Mouse (Mus musculus) ES-CJ7 (cell line): Measurements from ENCODE around the gene Med8.

Source experiments
- DNase-seq: peaks from one replicate; pipeline ENCODE4 v3.0.0; 2011; ENCODE audit warnings: low read depth, low spot score

Med8 gene

DNA sequence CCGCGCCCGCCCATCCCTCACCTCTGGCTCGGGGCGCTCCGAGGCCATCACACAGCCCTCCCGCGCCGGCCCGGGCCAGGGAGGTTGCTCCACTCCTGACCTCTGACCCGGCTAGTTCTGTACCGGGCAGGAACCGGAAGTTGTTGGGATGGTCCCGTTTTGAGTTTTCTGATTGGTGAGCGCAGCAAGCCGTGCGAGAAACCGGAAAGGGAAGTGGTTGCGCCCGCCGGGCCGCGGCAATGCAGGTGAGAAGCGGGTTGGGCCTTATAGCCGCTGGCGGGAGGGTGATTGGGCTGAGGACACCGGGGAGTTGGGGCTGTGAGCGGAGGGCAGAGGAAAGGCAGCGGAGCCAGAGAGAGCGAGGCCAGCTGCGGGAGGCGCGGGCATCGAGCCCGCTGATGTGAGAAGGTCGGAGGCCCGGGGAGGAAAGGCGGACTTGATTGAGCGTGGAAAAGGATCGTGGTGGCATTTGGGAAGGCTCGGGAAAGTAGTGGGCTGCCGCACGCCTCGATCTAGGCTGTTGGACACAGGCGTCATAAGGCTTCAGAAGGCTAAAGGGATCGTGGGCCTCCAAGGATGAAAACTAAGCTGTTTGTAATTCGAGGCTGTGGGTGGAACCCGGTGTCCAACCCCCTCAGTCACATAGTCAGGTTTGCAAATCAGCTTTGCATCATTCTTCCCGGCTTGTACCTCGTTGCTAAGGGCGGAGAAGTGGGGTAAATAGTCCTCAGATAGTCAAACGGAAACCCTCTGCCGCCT, at the start of gene Med8, which contains the start of gene Szt2:
Gene Med8 (plus strand): TSS at position 196 of the 759 bp plus-strand sequence.
Gene Szt2 (minus strand): TSS at position 132 of the 759 bp plus-strand sequence.
- peak; percentile 91 for DNase-seq

DNA sequence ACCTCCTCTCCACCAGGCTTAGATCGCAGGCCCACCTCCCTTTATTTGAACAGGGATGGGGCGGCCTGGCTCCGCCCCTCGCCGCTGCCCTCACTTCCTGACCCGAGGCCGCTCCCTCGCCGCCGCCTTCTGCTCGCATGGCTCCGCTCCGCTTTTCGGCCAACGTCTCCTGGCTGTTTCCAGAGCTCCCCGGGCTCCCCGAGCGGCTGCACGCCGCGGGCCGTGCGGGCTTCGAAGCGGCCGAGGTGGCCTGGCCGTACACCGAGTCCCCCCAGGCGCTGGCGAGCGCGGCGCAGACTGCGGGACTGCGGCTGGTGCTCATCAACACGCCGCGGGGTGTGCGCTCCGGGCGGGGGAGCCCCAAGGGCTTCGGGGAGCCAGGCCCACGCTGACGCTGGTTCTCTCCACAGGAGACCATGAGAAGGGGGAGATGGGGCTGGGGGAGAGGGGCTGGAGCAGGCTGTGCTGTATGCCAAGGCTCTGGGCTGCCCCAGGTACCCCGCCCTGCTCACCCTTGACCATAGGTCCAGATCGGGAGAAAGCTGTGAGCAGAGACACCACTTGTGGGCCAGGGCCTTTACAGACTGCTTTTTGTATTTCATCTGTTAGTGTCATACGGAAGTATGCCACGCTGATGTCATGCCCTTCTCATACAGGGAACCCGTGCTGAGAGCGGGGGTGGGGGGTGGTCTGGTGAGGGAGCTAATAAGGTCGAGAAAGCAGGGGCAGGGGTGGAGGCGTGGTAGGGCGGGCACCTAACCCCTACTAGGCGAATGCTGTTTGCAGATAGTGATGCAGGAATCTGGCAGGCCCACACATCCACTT, 49.0 kb upstream of the Med8 start:
- DNase-seq: peak; percentile 42

DNA sequence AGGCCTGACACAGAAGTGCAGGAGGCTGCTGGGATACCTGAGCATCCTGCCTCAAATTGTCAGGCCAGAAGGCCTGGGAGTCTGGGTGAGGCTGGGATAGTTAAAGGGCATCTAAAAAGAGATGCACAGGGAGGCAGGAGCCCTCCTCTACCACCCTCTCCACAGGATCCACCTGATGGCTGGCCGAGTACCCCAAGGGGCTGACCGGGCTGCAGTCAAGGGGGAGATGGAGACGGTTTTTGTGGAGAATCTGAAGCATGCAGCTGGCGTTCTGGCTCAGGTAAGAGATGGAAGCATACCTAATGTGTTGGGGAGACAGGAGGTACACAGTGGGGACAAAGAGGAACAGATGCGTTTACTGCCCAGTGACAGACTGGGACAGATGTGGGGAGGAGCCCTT, 47.7 kb upstream of the Med8 start:
- DNase-seq: no peak

DNA sequence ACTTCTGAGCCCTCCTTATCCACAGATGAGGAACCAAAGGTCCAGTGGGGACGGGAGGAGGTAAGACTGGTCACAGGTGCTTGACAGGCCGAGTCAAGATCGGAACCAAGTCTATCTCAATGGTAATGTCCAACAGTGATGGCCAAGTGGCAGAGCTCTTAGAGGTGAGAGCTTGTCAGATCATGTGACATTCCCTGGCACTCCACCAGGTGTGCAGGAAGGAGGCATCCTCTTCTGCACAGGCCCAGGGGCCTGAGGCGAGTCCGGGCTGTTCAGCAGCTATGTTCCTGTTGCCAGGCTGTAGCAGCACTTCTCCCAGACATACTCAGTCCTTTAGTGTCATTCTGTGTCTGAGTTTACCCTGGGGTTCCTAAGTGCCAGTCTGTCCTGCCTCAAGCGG, 46.3 kb upstream of the Med8 start:
- no peak for DNase-seq

DNA sequence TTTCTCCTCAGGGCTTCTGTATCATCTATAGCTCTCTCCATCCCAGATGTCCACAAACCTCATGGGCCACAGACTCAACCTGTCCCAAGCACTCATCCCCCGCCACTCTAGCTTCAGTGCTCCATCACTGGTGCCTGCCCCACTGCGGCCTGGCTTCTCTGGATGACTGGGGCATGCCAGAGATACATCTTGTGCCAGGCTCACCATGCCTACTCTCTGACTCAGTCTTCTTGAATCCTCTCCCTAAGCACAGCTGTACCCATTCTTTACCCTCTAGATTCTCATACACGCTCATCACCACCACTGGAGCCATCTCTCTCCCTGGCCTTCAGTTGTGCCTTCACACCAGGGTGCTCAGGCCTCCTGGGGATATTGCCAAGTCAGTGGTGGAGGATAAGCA, 45.2 kb upstream of the Med8 start:
- DNase-seq: no peak

DNA sequence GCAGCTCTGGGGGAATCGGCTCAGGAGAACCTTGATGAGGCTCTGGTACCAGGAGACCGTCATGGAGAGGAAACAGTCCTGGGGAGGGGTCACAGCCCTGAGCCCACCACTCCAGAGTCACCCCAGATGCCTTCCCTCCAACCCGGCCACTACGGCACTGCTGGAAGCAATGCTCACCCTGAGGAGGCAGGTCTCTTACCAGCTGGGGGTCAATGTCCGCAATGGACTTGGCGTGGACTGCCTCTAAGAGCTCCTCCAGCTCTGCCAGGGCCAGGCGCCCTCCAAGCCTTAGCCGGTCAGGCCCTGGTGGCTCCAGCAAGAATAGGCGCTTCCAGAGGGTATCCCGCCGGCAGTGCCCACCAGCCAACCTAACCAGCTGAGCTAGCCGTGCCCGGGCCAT, 44.5 kb upstream of the Med8 start:
- DNase-seq: no peak

DNA sequence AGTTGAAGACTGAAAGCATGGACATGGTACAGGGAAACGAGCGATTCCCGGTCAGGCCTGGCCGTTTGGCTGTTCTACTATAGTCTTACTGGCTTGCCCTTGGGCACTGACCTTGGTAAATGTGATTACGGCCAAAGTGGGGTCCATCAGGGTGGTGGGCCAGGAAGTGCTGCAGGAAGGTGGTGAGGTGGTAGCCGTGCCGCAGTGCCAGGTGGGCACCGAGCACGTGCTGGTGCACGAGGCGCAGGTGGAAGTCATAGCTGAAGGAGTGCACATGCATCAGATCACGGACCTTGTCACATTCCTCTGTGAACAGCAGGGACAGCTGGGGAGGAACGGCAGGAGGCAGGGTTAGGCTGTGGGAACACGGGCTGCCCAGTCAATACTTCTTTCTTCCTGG, 43.1 kb upstream of the Med8 start:
- DNase-seq: no peak

DNA sequence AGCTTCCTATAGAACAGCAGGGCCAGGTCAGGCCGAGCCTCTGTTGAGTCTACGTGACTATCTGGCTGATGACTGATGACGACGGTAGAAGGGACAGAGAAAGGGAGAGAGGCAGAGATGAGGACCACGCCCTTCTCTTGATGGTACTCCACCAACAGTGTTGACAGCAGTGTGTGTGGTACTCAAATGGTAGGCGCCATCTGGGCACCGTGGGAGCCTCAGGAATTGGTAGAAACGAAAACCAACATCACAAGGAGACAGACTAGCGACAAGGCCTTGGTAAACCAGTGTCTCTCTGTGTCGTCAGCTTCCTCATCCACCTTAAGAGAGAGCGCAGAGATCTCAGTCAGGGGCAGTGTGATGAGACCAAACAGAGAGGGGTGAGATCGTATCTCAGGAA, 41.6 kb upstream of the Med8 start:
- DNase-seq: no peak

DNA sequence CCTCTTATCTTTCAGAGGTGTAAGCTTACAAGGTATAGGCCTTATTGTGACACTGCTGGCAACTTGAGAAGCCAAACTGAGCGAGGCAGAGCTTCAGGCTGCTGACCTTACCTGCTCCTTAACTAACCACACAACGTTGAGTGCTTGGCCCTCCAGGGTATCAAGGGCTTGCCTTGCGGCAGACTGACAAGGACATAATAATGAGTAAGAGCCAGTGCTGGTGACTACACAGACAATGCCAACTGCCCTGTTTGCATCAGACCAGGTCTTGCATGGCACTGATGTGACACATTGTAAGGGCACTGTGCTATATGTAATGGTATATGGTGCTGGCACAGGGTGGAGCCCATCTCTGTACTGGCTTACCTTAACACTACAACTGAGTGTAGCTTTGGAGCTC, 40.5 kb upstream of the Med8 start:
- DNase-seq: no peak

DNA sequence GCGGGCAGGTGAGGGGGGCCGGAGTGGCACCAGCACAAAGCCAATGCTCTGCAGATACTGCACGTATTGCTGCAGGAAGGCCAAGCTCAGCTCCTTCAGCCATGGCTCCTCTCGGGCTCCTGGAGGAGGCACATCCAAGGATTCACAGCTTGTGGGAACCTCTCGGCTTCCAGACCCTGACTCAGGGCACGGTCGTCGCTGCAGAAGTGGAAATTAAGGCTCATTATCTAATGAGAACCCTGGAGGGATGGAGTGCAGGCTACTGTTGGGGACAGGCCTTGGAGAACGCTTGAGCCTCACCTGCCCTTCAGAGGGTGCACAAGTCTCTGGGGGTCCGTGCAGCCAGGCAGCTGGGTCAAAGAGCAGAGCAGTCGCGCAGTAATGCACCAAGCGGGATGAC, 37.3 kb upstream of the Med8 start:
- no peak for DNase-seq

DNA sequence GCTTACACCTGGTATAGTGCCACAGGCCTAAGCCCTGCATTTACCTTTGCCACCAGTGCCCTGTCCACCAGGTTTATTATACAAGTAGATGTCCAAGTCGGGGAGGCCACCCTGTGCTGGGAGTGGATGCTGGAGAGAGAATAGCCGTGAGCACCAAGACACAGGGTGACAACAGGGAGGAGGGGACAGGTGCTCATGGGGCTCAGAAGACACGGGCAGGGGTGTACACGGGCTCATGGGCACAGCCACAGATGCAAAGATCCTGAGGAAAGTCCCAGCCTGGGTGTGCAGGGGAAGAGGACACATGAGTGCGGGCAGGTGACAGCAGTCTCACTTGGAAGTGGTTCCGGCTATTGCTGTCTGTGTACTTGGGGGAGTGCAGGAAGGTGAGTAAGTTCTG, 33.1 kb upstream of the Med8 start:
- DNase-seq: no peak

DNA sequence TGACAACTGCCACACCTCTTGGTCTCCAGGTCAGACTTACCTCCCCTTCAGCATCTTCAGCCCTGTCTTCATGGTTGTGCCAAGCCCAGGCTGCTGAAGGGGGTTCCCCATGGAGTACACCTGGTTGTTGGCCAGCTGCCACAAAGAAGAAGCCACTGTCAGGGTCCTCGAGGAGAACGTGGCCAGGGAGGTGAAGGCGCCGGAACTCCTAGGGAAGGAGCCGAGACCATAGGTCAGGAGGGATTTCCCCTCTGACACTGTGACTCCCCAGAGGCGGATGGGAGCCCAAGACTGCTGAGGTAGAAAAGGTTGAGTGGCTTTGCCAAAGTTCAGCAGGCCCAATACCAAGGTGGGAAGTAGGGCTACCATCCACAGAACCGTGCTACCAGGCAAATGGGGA, 25.9 kb upstream of the Med8 start:
- no peak for DNase-seq

DNA sequence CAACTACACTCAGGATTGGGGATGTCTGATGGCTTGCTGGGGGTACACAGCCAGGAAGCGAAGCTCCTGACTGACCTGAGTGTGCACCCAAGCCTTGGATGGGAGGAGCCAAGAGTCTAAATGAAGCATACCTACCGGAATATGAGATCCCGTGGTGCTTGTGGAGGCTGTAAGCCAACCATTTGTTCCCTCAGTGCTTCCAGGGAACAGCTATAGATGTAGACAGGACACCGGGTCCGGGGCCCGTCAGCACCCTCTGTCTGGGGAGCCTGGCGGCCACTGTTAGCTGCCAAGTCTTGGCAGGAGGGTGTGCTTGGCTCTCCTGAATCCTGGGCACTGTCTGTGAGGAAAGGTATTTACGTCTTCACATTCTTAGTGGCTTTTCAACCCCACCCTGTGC, 21.8 kb upstream of the Med8 start:
- DNase-seq: no peak

DNA sequence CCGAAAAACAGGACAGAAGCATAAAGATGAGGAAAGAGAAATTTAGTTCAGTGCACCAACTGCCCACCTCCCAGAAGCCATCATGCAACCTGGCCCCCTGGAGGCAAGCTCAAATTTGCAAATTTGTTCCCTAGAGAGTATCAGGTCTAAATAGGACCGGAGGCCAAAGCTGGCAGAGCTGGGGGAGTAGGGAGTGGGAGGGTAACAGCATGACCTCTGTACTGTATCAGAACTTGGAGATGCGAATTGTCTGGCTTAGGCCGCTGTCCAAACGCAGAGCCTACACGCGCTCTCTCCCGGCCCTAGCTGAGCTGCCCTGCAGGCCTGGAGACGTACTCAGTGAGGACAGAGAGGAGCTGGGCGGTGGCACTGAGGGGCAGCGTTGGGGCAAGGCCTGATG, 19.0 kb upstream of the Med8 start:
- no peak for DNase-seq

DNA sequence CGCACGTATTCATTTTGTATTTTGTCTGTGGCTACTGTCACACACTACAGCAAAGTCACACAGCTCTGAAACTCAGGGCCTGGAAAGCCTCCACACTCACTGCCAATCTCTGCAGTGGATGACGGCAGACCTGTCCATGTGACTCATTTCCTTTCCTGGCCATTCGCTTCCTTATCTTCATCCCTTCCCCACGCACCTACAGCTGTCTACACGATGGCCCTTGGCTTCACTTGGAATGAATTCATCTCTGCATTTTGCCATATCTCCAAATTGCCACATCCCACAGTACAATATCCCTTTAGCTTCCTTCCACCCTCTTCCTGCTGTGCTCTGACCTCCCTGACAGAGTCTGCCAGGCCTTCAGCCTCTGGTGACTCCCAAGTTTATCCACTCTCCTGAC, 14.6 kb upstream of the Med8 start:
- DNase-seq: no peak

DNA sequence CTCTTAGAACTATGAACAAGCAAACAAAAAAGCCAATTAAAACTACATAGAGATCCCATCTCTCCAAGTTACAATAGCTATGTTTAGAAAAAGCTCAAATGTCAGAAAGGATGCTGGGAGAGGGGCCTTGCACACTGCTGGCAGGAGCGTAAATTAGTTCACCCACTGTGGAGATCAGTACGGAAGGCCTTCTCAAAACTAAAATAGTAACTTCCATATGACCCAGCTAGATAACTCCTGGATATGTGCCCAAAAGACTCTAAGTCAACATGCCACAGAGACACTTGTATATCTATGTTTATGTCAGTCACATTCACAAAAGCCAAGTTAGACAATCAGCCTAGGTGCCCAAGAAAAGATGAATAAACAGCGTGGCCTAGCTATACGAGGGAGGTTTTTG, 13.8 kb upstream of the Med8 start:
- no peak for DNase-seq

DNA sequence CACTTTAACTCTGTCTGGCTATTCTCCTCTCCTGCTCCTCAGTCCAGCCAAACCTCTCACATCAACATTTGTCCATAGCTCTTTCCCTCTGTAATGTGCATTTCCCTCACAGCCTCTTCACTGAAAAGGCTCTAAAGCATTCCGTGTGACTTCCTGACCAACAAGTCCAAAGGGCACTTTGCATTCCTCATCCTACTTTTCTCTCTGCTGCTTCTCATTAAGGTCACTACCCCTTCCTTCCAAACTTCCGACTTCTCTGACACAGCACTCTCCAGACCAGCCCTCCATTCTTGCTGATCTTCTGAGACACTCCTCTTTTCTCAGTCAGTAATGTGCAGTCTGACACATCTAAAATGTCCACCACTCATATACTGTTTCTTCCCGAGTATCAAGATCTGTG, 12.7 kb upstream of the Med8 start:
- DNase-seq: no peak

DNA sequence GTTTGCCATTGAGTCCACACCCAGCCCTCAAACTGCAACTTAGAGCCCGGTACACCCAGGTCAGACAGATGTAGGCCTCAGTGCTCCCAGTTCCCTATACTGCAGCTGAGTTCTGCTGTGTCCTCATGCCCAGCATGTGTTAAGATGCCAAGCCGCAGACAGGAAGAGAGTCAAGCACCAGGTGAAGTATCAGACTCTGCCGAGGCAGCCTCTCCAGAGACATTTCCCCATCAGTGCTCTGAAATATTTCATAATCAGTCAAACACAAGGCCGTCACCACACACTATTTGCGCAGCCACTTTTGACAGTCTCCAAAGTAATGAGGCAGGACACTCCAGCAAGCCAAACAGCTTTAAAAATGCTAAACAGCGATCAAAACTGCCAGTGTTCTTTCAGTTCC, 10.7 kb upstream of the Med8 start:
- DNase-seq: no peak

DNA sequence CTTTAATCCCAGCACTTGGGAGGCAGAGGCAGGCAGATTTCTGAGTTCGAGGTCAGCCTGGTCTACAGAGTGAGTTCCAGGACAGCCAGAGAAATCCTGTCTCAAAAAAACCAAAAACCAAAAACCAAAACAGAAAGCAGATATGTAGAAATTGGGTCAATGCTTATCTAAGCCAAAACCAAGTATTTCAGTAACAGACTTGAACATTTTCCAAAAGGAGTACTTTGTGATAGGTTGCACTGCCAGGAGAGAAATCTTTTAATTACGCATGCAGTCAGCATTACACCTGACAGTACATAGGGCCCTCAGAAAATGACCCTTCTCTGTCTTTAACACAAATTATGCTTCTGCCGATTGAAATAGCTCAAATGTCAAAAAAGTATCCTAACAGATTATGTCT, 7.7 kb upstream of the Med8 start:
- no peak for DNase-seq

DNA sequence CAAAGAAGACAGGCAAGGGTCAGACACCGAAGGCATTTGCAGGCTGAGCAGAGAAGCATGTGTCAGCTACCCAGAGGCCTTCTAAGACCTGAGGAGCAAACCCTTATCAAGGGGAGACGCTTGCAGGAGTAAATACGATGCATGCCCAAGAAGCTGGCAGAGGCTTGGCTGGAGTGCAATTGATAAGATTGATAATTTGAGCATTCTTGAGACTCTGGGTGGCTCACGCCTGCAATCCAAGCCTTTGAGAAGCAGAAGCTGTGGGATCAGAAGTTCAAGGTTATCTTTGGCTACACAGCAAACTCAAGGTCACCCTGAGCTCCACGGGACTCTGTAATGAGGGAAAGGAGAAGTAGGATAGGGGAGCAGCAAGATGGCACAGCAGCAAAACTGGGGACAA, 7.2 kb upstream of the Med8 start:
- no peak for DNase-seq

DNA sequence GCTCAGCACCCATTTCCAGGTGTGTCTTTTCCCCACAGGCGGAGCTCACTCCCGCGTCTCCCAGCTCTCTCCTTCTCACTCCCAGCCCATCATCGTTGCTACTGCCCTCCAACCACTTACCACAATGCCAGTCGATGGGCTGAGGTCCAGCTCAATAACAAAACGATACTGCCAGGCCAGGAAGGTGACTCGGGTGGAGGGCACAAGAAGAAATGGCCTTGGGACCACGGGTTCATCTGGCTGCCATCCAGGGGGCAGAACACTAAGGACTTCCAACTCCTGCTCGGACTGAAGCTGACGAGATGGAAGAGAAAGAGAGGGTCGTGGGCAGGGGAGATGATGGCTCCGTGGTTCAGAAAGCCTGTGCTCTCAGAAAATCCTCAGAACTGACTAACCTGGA, 6.4 kb upstream of the Med8 start:
- DNase-seq: no peak

DNA sequence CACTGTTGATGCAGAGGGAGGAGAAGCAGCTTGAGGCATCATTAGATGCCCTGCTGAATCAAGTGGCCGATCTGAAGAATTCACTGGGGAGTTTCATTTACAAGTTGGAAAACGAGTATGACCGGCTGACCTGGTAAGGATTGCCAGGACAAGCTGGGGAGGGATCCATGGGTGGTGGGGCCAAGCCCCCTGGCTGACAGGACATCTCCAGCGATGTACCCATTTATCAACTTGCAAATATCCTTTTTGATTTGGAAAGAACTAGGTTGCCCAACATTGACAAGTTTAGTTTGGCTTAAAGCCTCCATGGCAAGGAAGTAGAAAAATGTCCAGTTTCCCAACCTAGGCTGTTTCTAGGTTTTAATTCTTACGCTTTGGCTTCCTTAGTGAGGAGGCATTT, 1.7 kb downstream of the Med8 start:
- no peak for DNase-seq

DNA sequence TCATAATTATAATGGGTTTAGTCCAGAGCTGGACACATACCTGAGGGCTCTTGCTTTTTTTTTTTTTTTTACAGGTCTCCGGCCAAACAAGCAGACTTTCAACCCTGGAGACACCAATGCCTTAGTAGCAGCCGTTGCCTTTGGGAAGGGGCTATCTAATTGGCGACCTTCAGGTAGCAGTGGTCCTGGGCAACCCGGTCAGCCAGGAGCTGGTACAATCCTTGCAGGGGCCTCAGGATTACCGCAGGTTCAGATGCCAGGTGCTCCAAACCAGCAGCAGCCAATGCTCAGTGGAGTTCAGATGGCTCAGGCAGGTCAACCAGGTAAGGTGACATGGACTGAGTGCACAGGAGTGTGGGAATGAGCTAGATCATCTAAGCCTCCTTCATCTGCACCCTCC, 4.4 kb downstream of the Med8 start:
- DNase-seq: no peak
